Mouse (Mus musculus) MEL (cell line): ENCODE measurements at regions not wholly inside any gene's neighbourhood (a gene's known extent, or its start where the extent isn't known, plus 50 kb on each side); places are given as distances from the start of the nearest gene placed in this dataset.

ENCODE experiments used
- DNase-seq: peaks from one replicate; pipeline ENCODE4 v3.0.0; 2011; ENCODE audit warnings: low read depth, low spot score
- H3K27ac ChIP-seq: 2 replicates; pipeline ENCODE4 v1.5.1; 2012; ENCODE audit warnings: low read depth, mild to moderate bottlenecking, control low read depth, low read length, moderate library complexity; ENCODE audit not compliant: control insufficient read depth
- H3K27me3 ChIP-seq, 2 experiments: fragments of 150-350 bp in 1 of 2; sonication (generic) in 1 of 2; 2 replicates each; pipeline ENCODE4 v1.6.1; 2012; ENCODE audit warnings: low read length in 2 of 2, mild to moderate bottlenecking in 2 of 2, improper control_type of control experiment in 1 of 2, moderate library complexity in 1 of 2; ENCODE audit not compliant: insufficient read depth in 2 of 2, control insufficient read depth in 1 of 2
- H3K36me3 ChIP-seq, 2 experiments: 2 replicates each; pipeline ENCODE4 v1.6.1; 2012 to 2014; ENCODE audit warnings: low read length in 2 of 2, improper control_type of control experiment in 1 of 2, inconsistent platforms in 1 of 2, mild to moderate bottlenecking in 1 of 2; ENCODE audit not compliant: insufficient read depth in 2 of 2, control insufficient read depth in 1 of 2
- H3K4me1 ChIP-seq, 2 experiments: fragments of 150-350 bp in 1 of 2; sonication (generic) in 1 of 2; 2 replicates each; pipeline ENCODE4 v1.6.1; 2012; ENCODE audit warnings: low read length in 2 of 2, improper control_type of control experiment in 1 of 2, mild to moderate bottlenecking in 1 of 2; ENCODE audit not compliant: insufficient read depth in 2 of 2, control insufficient read depth in 1 of 2
- H3K4me3 ChIP-seq, 2 experiments: fragments of 150-350 bp in 1 of 2; sonication (generic) in 1 of 2; 2 replicates each; pipeline ENCODE4 v1.5.1; 2012; ENCODE audit warnings: low read depth in 2 of 2, low read length in 2 of 2, mild to moderate bottlenecking in 2 of 2, moderate library complexity in 2 of 2, control low read depth in 1 of 2, improper control_type of control experiment in 1 of 2; ENCODE audit not compliant: control insufficient read depth in 1 of 2, insufficient read depth in 1 of 2
- H3K79me2 ChIP-seq: 2 replicates; pipeline ENCODE4 v1.6.1; 2012; ENCODE audit warnings: mild to moderate bottlenecking, low read length, moderate library complexity; ENCODE audit not compliant: control insufficient read depth, poor library complexity, insufficient read depth
- H3K9ac ChIP-seq: 2 replicates; pipeline ENCODE4 v1.6.1; 2012; ENCODE audit warnings: low read depth, mild to moderate bottlenecking, control low read depth, low read length, moderate library complexity; ENCODE audit not compliant: control insufficient read depth, poor library complexity, severe bottlenecking
- H3K9me3 ChIP-seq: fragments of 150-350 bp; sonication (generic); replicated peaks from 2 replicates; pipeline ENCODE4 v1.6.1; 2012; ENCODE audit warnings: mild to moderate bottlenecking, low read length, improper control_type of control experiment, moderate library complexity; ENCODE audit not compliant: insufficient read depth
- BHLHE40 ChIP-seq: IDR thresholded peaks from 2 replicates; pipeline ENCODE4 v1.6.1; 2012; ENCODE audit warnings: low read depth, mild to moderate bottlenecking, inconsistent platforms, low read length, improper control_type of control experiment, borderline replicate concordance
- CHD1 ChIP-seq: IDR thresholded peaks from 2 replicates; pipeline ENCODE4 v1.6.1; 2012; ENCODE audit warnings: low read depth, mild to moderate bottlenecking, inconsistent platforms, low read length, improper control_type of control experiment
- CTCF ChIP-seq, 3 experiments: IDR thresholded peaks in 2 of 3; conservative IDR thresholded peaks in 1 of 3; 2 replicates each; pipeline ENCODE4 v1.5.1; 2011 to 2012; ENCODE audit warnings: low read length in 3 of 3, low read depth in 2 of 3, mild to moderate bottlenecking in 2 of 3, improper control_type of control experiment in 1 of 3, inconsistent platforms in 1 of 3, mixed read lengths in 1 of 3, moderate library complexity in 1 of 3; ENCODE audit not compliant: control insufficient read depth in 1 of 3, insufficient read depth in 1 of 3, poor library complexity in 1 of 3, severe bottlenecking in 1 of 3
- EP300 ChIP-seq, 2 experiments: IDR thresholded peaks; 2 replicates each; pipeline ENCODE4 v1.6.1; 2011; ENCODE audit warnings: improper control_type of control experiment in 2 of 2, low read length in 2 of 2, low read depth in 1 of 2, mild to moderate bottlenecking in 1 of 2
- ETS1 ChIP-seq: IDR thresholded peaks from 2 replicates; pipeline ENCODE4 v1.6.1; 2012; ENCODE audit warnings: low read depth, mild to moderate bottlenecking, inconsistent platforms, low read length, improper control_type of control experiment, moderate library complexity
- HCFC1 ChIP-seq: IDR thresholded peaks from 2 replicates; pipeline ENCODE4 v1.6.1; 2012; ENCODE audit warnings: low read depth, mild to moderate bottlenecking, inconsistent platforms, low read length, improper control_type of control experiment, moderate library complexity
- JUND ChIP-seq: IDR thresholded peaks from 2 replicates; pipeline ENCODE4 v1.6.1; 2011; ENCODE audit warnings: low read depth, mild to moderate bottlenecking, improper control_type of control experiment, low read length
- MAFK ChIP-seq: IDR thresholded peaks from 2 replicates; pipeline ENCODE4 v1.6.1; 2011; ENCODE audit warnings: low read depth, mild to moderate bottlenecking, low read length, improper control_type of control experiment, borderline replicate concordance
- MEF2A ChIP-seq: IDR thresholded peaks from 2 replicates; pipeline ENCODE4 v1.6.1; 2014; ENCODE audit warnings: low read depth, mild to moderate bottlenecking, inconsistent platforms, low read length, improper control_type of control experiment; ENCODE audit not compliant: poor library complexity, insufficient replicate concordance, severe bottlenecking; ENCODE audit errors: extremely low read depth
- MXI1 ChIP-seq: IDR thresholded peaks from 2 replicates; pipeline ENCODE4 v1.6.1; 2011; ENCODE audit warnings: mild to moderate bottlenecking, low read depth, low read length, improper control_type of control experiment
- MYB ChIP-seq: IDR thresholded peaks from 2 replicates; pipeline ENCODE4 v1.6.1; 2011; ENCODE audit warnings: mild to moderate bottlenecking, low read depth, low read length, improper control_type of control experiment
- NRF1 ChIP-seq: IDR thresholded peaks from 2 replicates; pipeline ENCODE4 v1.6.1; 2014; ENCODE audit warnings: low read depth, mild to moderate bottlenecking, inconsistent platforms, low read length, improper control_type of control experiment, moderate library complexity; ENCODE audit not compliant: poor library complexity, insufficient read depth, severe bottlenecking
- POLR2AphosphoS2 ChIP-seq: IDR thresholded peaks from 2 replicates; pipeline ENCODE4 v1.6.1; 2011; ENCODE audit warnings: low read length, improper control_type of control experiment
- POLR2AphosphoS5 ChIP-seq: IDR thresholded peaks from 2 replicates; pipeline ENCODE4 v1.6.1; 2012; ENCODE audit warnings: low read depth, borderline replicate concordance, mild to moderate bottlenecking, inconsistent platforms, low read length, moderate library complexity, mixed read lengths
- RAD21 ChIP-seq: IDR thresholded peaks from 2 replicates; pipeline ENCODE4 v1.6.1; 2011; ENCODE audit warnings: mild to moderate bottlenecking, low read depth, low read length, improper control_type of control experiment
- RCOR1 ChIP-seq: IDR thresholded peaks from 2 replicates; pipeline ENCODE4 v1.6.1; 2012; ENCODE audit warnings: low read depth, mild to moderate bottlenecking, inconsistent platforms, low read length, improper control_type of control experiment
- SIN3A ChIP-seq: IDR thresholded peaks from 2 replicates; pipeline ENCODE4 v1.6.1; 2012; ENCODE audit warnings: low read length, improper control_type of control experiment, inconsistent platforms
- TBP ChIP-seq: IDR thresholded peaks from 2 replicates; pipeline ENCODE4 v1.8.0; 2011; ENCODE audit warnings: low read depth, low read length, improper control_type of control experiment
- TCF12 ChIP-seq: IDR thresholded peaks from 2 replicates; pipeline ENCODE4 v1.6.1; 2014; ENCODE audit warnings: low read depth, mild to moderate bottlenecking, inconsistent platforms, low read length, improper control_type of control experiment, moderate library complexity
- ZMIZ1 ChIP-seq: IDR thresholded peaks from 2 replicates; pipeline ENCODE4 v1.6.1; 2012; ENCODE audit warnings: low read depth, mild to moderate bottlenecking, inconsistent platforms, low read length, improper control_type of control experiment, moderate library complexity

GRCm38 (mm10) chr6:116959611-116960010 is 208.7 kb upstream of the Cxcl12 start:
- no peaks in the 10 kb centered on the region for H3K27me3 ChIP-seq
- H3K27ac ChIP-seq: no peak overlapping the region

GRCm38 (mm10) chr6:116960641-116961040 is 207.7 kb upstream of the Cxcl12 start:
- H3K9ac ChIP-seq: no peak overlapping the region
- no peak overlapping the region for H3K27ac ChIP-seq
- no peaks in the 10 kb centered on the region for H3K79me2 ChIP-seq
- TF ChIP-seq ETS1: no peak
- no peak for TF ChIP-seq TBP
- TF ChIP-seq JUND: no peak
- no peak for TF ChIP-seq BHLHE40
- TF ChIP-seq, all 39 proteins: peak for 0
- Histone ChIP-seq H3K4me3 (no peak overlapping the region), H3K9me3 (no peaks in the 10 kb centered on the region), H3K36me3 (no peaks in the 10 kb centered on the region), H3K4me1 (no peaks in the 10 kb centered on the region), H3K27me3 (no peaks in the 10 kb centered on the region)
- no peak for DNase-seq

More at GRCm38 (mm10) chr6:116959611-116960010, 208.7 kb upstream of the Cxcl12 start:
- Histone ChIP-seq H3K4me1 (no peaks in the 10 kb centered on the region), H3K9ac (no peak overlapping the region), H3K79me2 (no peaks in the 10 kb centered on the region), H3K9me3 (no peaks in the 10 kb centered on the region), H3K36me3 (no peaks in the 10 kb centered on the region), H3K4me3 (no peak overlapping the region)
- TF ChIP-seq NRF1 (no peak), POLR2AphosphoS2 (no peak), POLR2AphosphoS5 (no peak), CTCF (IDR thresholded peaks at IDR 0.05 in 2 of 3, conservative IDR thresholded peaks at IDR 0.05 in 1 of 3; ENCODE audit: control insufficient read depth in 1 of 3, insufficient read depth in 1 of 3, low read depth in 2 of 3, low read length in 3 of 3, poor library complexity in 1 of 3, severe bottlenecking in 1 of 3) (no peak), TBP (no peak), HCFC1 (no peak), MXI1 (no peak), MAFK (no peak), SIN3A (no peak), RCOR1 (no peak), MEF2A (no peak), EP300 (IDR thresholded peaks at IDR 0.05; ENCODE audit: low read depth in 1 of 2, low read length in 2 of 2) (no peak), ZMIZ1 (no peak), BHLHE40 (no peak), TCF12 (no peak), RAD21 (no peak), JUND (no peak), CHD1 (no peak), MYB (no peak)
- no peak for DNase-seq
